Mouse (Mus musculus) layer of hippocampus, postnatal 14 days (tissue): ENCODE measurements around the gene Fchsd2. TPM values are rescaled to one million over a fixed set of nuclear protein-coding genes. Genes with fewer than 3 reads are reported as not detected.

Experiments
- DNase-seq, 2 experiments: peaks; one replicate each; pipeline ENCODE4 v3.0.0; 2021 to 2022; ENCODE audit warnings: low spot score in 2 of 2, mixed read lengths in 1 of 2
- total RNA-seq, 2 experiments: library from RNA; stranded (reverse); gene quantifications; 2 replicates each; pipeline ENCODE4 v1.2.3; 2021

Gene Fchsd2
- total RNA-seq, 2 experiments from 2014 or later = 50.1 to 56.6 TPM

GRCm38 (mm10) chr7:101282721-101283120 lies 190.1 kb downstream of the Fchsd2 start:
- DNase-seq = no peak

- no peak for DNase-seq
These were observed 191.8 kb downstream of the Fchsd2 start for GRCm38 (mm10) chr7:101284504-101284903.

GRCm38 (mm10) chr7:101286891-101287290 lies 194.2 kb downstream of the Fchsd2 start:
- DNase-seq = no peak

- no peak for DNase-seq
These were observed 195.2 kb downstream of the Fchsd2 start for GRCm38 (mm10) chr7:101287820-101288219.

GRCm38 (mm10) chr7:101288436-101288835 lies 195.8 kb downstream of the Fchsd2 start:
- peak in 1 of 2 experiments; percentile 47 for DNase-seq

GRCm38 (mm10) chr7:101290401-101290800 lies 197.7 kb downstream of the Fchsd2 start:
- no peak for DNase-seq

GRCm38 (mm10) chr7:101291211-101291610 lies 198.5 kb downstream of the Fchsd2 start:
- no peak for DNase-seq

GRCm38 (mm10) chr7:101291641-101292040 lies 199.0 kb downstream of the Fchsd2 start:
- DNase-seq = no peak

GRCm38 (mm10) chr7:101292086-101292485 lies 199.4 kb downstream of the Fchsd2 start:
- DNase-seq = no peak

GRCm38 (mm10) chr7:101292696-101293095 lies 200.0 kb downstream of the Fchsd2 start:
- DNase-seq = no peak

- no peak for DNase-seq
These were observed 200.5 kb downstream of the Fchsd2 start for GRCm38 (mm10) chr7:101293138-101293537.

GRCm38 (mm10) chr7:101293611-101294010 lies 200.9 kb downstream of the Fchsd2 start:
- no peak for DNase-seq

- DNase-seq = no peak
These were observed 202.8 kb downstream of the Fchsd2 start for GRCm38 (mm10) chr7:101295438-101295837.

- DNase-seq = peak; percentile 83 to 90
These were observed 203.8 kb downstream of the Fchsd2 start for GRCm38 (mm10) chr7:101296252-101297022.

GRCm38 (mm10) chr7:101297023-101297405 lies 204.4 kb downstream of the Fchsd2 start:
- no peak for DNase-seq

GRCm38 (mm10) chr7:101298375-101298774 lies 205.7 kb downstream of the Fchsd2 start:
- no peak for DNase-seq

GRCm38 (mm10) chr7:101301361-101301880 lies 208.8 kb downstream of the Fchsd2 start:
- DNase-seq = no peak

- peak; percentile 87 to 89 for DNase-seq
These were observed 209.3 kb downstream of the Fchsd2 start, which contains the start of gene Atg16l2 for GRCm38 (mm10) chr7:101301881-101302456. Atg16l2 (minus strand) TSS chr7:101302251.

GRCm38 (mm10) chr7:101302691-101303090 lies 210.0 kb downstream of the Fchsd2 start:
- DNase-seq = no peak

- no peak for DNase-seq
These were observed 214.2 kb downstream of the Fchsd2 start for GRCm38 (mm10) chr7:101306841-101307240.

- no peak for DNase-seq
These were observed 217.3 kb downstream of the Fchsd2 start for GRCm38 (mm10) chr7:101309985-101310326.

GRCm38 (mm10) chr7:101310327-101311028 lies 217.8 kb downstream of the Fchsd2 start:
- peak; percentile 98 to 99 for DNase-seq
